Mouse (Mus musculus) thymus, adult 2 months (tissue): ENCODE results near the gene Wdr83os. TPM values are rescaled to one million over a fixed set of nuclear protein-coding genes. Genes with fewer than 3 reads are reported as not detected.

Source experiments
- DNase-seq: peaks from one replicate; pipeline ENCODE4 v3.0.0; 2021
- H3K27ac ChIP-seq: fragments of 200-500 bp; 2 replicates; pipeline ENCODE4 v1.5.1; 2012; ENCODE audit warnings: low read length, control low read depth; ENCODE audit not compliant: control insufficient read depth, insufficient read depth
- H3K27me3 ChIP-seq: fragments of 200-500 bp; 2 replicates; pipeline ENCODE4 v1.6.1; 2012; ENCODE audit warnings: mild to moderate bottlenecking, low read length, moderate library complexity, mixed read lengths; ENCODE audit not compliant: control insufficient read depth, insufficient read depth
- H3K36me3 ChIP-seq: fragments of 200-500 bp; 2 replicates; pipeline ENCODE4 v1.6.1; 2012; ENCODE audit warnings: mild to moderate bottlenecking, low read length, moderate library complexity; ENCODE audit not compliant: control insufficient read depth, insufficient read depth
- H3K4me1 ChIP-seq: fragments of 200-500 bp; replicated peaks from 2 replicates; pipeline ENCODE4 v1.6.1; 2012; ENCODE audit warnings: low read length; ENCODE audit not compliant: control insufficient read depth, insufficient read depth
- H3K4me3 ChIP-seq: fragments of 200-500 bp; 2 replicates; pipeline ENCODE4 v1.5.1; 2012; ENCODE audit warnings: mild to moderate bottlenecking, low read length, control low read depth, moderate library complexity; ENCODE audit not compliant: control insufficient read depth, insufficient read depth
- CTCF ChIP-seq: fragments of 200-500 bp; IDR thresholded peaks from 2 replicates; pipeline ENCODE4 v1.5.1; 2012; ENCODE audit warnings: mild to moderate bottlenecking, control low read depth, low read length, moderate library complexity, borderline replicate concordance; ENCODE audit not compliant: control insufficient read depth, poor library complexity, insufficient read depth; ENCODE audit errors: extremely low read depth
- POLR2A ChIP-seq: fragments of 200-500 bp; IDR thresholded peaks from 2 replicates; pipeline ENCODE4 v1.6.1; 2012; ENCODE audit warnings: mild to moderate bottlenecking, low read length, control low read depth, moderate library complexity; ENCODE audit not compliant: control insufficient read depth, poor library complexity, insufficient read depth; ENCODE audit errors: extremely low read depth
- WGBS: fragments of 180-500 bp; shearing (Covaris S2); methylation state at CpG from one replicate; pipeline ENCODE4 v1.1.7; 2018; 5-methylcytosine and 5-hydroxymethylcytosine counted together
- polyA plus RNA-seq: library from polyadenylated mRNA; depleted of rRNA; stranded (reverse); fragments of >200 nt; gene quantifications from 2 replicates; pipeline ENCODE4 v1.2.3, GENCODE M21; 2012

Gene Wdr83os
- polyA plus RNA-seq, 1 experiment, result 141 TPM

DNA sequence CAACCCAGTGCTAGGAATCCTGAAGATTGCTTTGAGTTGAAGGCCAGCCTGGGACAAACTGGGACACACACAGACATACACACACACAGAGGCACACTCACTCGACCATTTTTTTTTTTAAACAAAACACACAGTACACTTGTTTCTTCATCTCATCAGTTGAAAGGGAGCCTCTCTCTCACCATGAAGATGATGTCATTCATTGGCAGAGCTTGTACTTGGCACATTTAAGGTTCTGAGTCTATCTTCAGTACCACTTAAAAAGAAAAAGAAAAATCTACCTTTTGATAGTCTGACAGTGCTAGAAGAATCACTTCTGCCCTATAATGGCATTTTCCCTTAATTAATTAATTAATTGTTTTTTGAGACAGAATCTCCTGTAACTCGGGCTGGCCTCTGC lies 8.2 kb downstream of the Wdr83os start:
- H3K4me3 ChIP-seq, result no peak overlapping the region
- no peak overlapping the region for H3K27ac ChIP-seq
- DNase-seq, result no peak
- TF ChIP-seq CTCF (no peak), POLR2A (no peak)
- WGBS, result 93% methylated on average over 2 of the region's 2 CpGs
- peaks cover 47% of the 10 kb centered on the region for H3K36me3 ChIP-seq
- peaks cover 7% of the 10 kb centered on the region for H3K4me1 ChIP-seq
- no peaks in the 10 kb centered on the region for H3K27me3 ChIP-seq

DNA sequence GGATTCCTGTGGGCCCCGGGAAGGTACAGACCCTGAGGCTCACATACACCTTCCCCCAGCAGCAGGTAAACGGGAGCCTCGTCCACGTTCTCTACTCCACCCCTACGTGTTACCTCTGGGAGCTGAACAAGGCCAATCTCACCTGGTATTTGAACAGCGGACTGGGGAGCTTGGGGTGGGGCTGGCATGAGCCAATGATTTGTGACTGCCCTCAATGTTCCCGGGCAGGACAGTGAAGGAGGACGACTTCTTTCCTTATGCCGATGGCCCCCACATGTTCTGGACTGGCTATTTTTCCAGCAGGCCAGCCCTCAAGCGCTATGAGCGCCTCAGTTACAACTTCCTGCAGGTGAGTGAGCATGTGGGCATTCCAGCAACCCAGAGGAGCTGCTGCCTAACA lies 10.3 kb downstream of the Wdr83os start:
- WGBS, result 95% methylated on average over 11 of the region's 11 CpGs
- Histone ChIP-seq H3K36me3 (peaks cover 57% of the 10 kb centered on the region), H3K4me1 (no peaks in the 10 kb centered on the region), H3K4me3 (no peak overlapping the region), H3K27me3 (no peaks in the 10 kb centered on the region), H3K27ac (no peak overlapping the region)
- DNase-seq, result no peak
- TF ChIP-seq POLR2A (no peak), CTCF (no peak)

DNA sequence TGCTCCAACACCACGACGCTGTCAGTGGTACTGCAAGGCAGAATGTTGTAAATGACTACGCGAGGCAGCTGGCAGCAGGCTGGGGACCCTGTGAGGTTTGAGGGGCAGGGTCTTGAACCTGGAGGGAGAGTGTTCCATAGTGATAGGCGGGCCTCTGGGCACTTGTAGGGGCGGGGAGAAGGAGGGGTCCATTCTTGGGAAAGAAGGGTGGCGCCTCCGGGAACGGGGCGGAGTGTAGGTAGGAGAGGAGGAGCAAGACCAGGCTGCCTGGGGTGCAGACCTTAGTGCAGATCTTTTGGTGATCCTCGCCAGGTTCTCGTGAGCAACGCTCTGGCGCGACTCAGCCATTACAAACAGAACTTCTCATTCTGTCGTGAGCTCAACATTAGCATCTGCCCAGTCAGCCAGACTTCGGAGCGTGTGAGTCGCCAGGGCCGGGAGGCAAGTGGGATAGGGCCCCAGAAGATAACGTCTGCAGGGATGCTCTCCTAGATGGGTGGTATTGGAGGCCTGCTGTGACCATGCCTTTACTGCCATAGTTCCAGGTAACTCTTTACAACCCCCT lies 11.1 kb downstream of the Wdr83os start:
- no peak overlapping the region for H3K4me3 ChIP-seq
- no peak for TF ChIP-seq POLR2A
- TF ChIP-seq CTCF, result no peak
- no peak for DNase-seq
- WGBS, result 95% methylated on average over 21 of the region's 21 CpGs
- H3K36me3 ChIP-seq, result peaks cover 62% of the 10 kb centered on the region
- H3K27ac ChIP-seq, result no peak overlapping the region
- H3K27me3 ChIP-seq, result no peaks in the 10 kb centered on the region
- H3K4me1 ChIP-seq, result no peaks in the 10 kb centered on the region

DNA sequence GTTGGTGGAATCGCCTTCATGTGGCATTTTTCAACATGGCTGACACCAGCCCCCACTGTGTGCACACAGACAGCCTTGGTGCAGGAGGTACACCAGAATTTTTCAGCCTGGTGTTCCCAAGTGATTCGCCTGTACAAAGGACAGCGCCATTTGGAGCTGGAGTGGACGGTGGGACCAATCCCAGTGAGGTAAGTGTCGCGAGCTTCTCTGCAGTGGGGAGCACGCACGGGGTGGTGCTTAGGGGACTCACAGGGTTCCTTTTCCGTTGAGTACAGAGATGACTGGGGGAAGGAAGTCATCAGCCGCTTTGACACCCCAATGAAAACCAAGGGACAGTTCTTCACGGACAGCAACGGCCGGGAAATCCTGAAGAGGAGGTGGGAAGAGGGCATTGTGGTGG lies 14.5 kb downstream of the Wdr83os start:
- TF ChIP-seq CTCF, result no peak
- TF ChIP-seq POLR2A, result no peak
- H3K4me1 ChIP-seq, result no peaks in the 10 kb centered on the region
- no peak overlapping the region for H3K27ac ChIP-seq
- H3K27me3 ChIP-seq, result no peaks in the 10 kb centered on the region
- DNase-seq, result no peak
- H3K36me3 ChIP-seq, result peaks cover 57% of the 10 kb centered on the region
- 97% methylated on average over 13 of the region's 13 CpGs for WGBS
- H3K4me3 ChIP-seq, result no peak overlapping the region

DNA sequence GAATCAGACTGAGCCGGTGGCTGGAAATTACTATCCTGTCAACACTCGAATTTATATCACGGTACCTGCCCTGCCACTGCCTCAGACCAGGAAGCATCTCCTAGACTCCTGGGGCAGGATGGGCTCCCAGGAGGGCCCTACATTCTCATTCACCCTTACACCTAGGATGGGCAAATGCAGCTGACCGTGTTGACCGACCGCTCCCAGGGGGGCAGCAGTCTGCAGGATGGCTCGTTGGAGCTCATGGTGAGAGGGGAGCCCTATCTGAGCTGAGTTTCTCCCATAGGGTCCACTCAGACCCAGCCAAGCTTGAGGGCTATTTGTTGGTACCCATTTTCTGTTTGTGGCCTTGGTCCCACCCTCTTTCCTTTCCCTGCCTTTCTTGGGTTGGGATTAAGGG lies 15.0 kb downstream of the Wdr83os start:
- 96% methylated on average over 7 of the region's 7 CpGs for WGBS
- H3K27ac ChIP-seq, result no peak overlapping the region
- no peaks in the 10 kb centered on the region for H3K27me3 ChIP-seq
- no peak for DNase-seq
- no peak overlapping the region for H3K4me3 ChIP-seq
- no peak for TF ChIP-seq CTCF
- no peak for TF ChIP-seq POLR2A
- 0 out of 2 replicates have a peak, but pooled peaks cover 2% of the 10 kb centered on the region for H3K4me1 ChIP-seq
- peaks cover 57% of the 10 kb centered on the region for H3K36me3 ChIP-seq

DNA sequence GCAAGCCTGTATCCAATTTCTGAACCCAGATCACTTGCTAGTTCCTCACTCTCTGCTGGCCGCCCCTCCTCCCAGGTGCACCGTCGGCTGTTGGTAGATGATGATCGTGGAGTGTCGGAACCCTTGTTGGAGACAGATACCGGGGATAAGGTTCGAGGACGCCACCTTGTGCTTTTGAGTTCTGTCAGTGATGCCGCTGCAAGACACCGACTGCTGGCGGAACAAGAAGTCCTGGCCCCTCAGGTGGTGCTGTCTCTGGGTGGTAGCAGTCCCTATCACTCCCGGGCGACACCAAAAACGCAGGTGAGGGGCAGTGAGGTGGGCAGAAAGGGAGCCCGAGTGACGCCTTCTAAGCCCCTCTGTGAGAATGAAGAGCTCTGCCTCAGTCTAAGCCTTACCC lies 15.7 kb downstream of the Wdr83os start:
- Histone ChIP-seq H3K36me3 (peaks cover 51% of the 10 kb centered on the region), H3K27ac (no peak overlapping the region), H3K4me1 (0 out of 2 replicates have a peak, but pooled peaks cover 2% of the 10 kb centered on the region), H3K27me3 (no peaks in the 10 kb centered on the region), H3K4me3 (no peak overlapping the region)
- whole genome bisulfite sequencing, result 94% methylated on average over 16 of the region's 16 CpGs
- no peak for DNase-seq
- no peak for TF ChIP-seq CTCF
- no peak for TF ChIP-seq POLR2A

DNA sequence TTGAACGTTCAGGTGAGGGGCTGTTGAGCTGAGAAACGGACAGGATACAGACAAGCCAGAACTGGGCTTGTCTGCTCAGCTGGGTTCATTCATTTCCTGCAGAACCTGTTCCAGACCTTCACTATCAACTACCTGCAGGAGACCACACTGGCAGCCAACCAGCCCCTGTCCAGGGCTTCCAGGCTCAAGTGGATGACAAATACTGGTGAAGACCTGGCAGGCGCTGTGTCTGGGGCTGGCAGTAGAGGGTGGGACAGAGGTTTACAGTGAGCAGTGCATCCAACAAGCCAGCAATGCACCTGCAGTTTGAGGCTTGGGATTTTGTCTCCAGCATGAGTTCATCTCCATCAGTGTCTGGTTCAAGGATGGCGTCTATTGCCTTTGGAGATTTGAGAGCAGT lies 16.3 kb downstream of the Wdr83os start:
- Histone ChIP-seq H3K4me1 (0 out of 2 replicates have a peak, but pooled peaks cover 2% of the 10 kb centered on the region), H3K27ac (no peak overlapping the region), H3K36me3 (peaks cover 51% of the 10 kb centered on the region), H3K4me3 (no peak overlapping the region), H3K27me3 (no peaks in the 10 kb centered on the region)
- DNase-seq, result no peak
- TF ChIP-seq CTCF, result no peak
- TF ChIP-seq POLR2A, result no peak
- WGBS, result 93% methylated on average over 4 of the region's 4 CpGs
